Mouse (Mus musculus) liver, embryonic 11.5 days (tissue): ENCODE data around the gene Cuedc2. TPM values are rescaled to one million over a fixed set of nuclear protein-coding genes. Genes with fewer than 3 reads are reported as not detected.

Experiments
- ATAC-seq: fragments of 200-750 bp; cut with Nextera tagmentation; replicated peaks from 2 replicates; pipeline ENCODE4 v1.8.0; 2017; ENCODE audit warnings: moderate number of reproducible peaks, mild to moderate bottlenecking, moderate TSS enrichment, moderate library complexity; ENCODE audit not compliant: low FRiP score
- DNase-seq: peaks from one replicate; pipeline ENCODE4 v3.0.0-alpha.2; 2017; ENCODE audit warnings: low spot score
- H3K27ac ChIP-seq: fragments of 300-500 bp; sonication (generic); 2 replicates; pipeline ENCODE4 v1.5.1; 2014; ENCODE audit warnings: mild to moderate bottlenecking, low read depth, low read length, control low read depth
- H3K27me3 ChIP-seq: fragments of 300-500 bp; sonication (generic); replicated peaks from 2 replicates; pipeline ENCODE4 v1.6.1; 2014; ENCODE audit warnings: low read length, mixed read lengths; ENCODE audit not compliant: control insufficient read depth, insufficient read depth
- H3K36me3 ChIP-seq: fragments of 300-500 bp; sonication (generic); 2 replicates; pipeline ENCODE4 v1.6.1; 2014; ENCODE audit warnings: mild to moderate bottlenecking, low read length, moderate library complexity, mixed read lengths; ENCODE audit not compliant: control insufficient read depth, insufficient read depth
- H3K4me1 ChIP-seq: fragments of 300-500 bp; sonication (generic); replicated peaks from 2 replicates; pipeline ENCODE4 v1.6.1; 2014; ENCODE audit warnings: low read length, mixed read lengths; ENCODE audit not compliant: control insufficient read depth, insufficient read depth
- H3K4me2 ChIP-seq: fragments of 300-500 bp; sonication (generic); 2 replicates; pipeline ENCODE4 v1.6.1; 2014; ENCODE audit warnings: mild to moderate bottlenecking, control low read depth, moderate library complexity
- H3K4me3 ChIP-seq: fragments of 300-500 bp; sonication (generic); 2 replicates; pipeline ENCODE4 v1.5.1; 2014; ENCODE audit warnings: low read depth, low read length, control low read depth
- H3K9ac ChIP-seq: fragments of 300-500 bp; sonication (generic); 2 replicates; pipeline ENCODE4 v1.6.1; 2014; ENCODE audit warnings: low read depth, low read length, control low read depth
- H3K9me3 ChIP-seq: fragments of 300-500 bp; sonication (generic); 2 replicates; pipeline ENCODE4 v1.6.1; 2016; ENCODE audit warnings: low read length, inconsistent platforms, mixed read lengths; ENCODE audit not compliant: control insufficient read depth
- WGBS: fragments of 180-500 bp; shearing (Covaris S2); extraction: QIAGEN DNeasy Blood & Tissue Kit; methylation state at CpG from one replicate; pipeline ENCODE4 v1.1.7; 2014; 5-methylcytosine and 5-hydroxymethylcytosine counted together
- polyA plus RNA-seq: library from polyadenylated mRNA; unstranded; fragments of >200 nt; fragmentation: Nextera tagmentation; extraction: Ambion mirVana; gene quantifications from 2 replicates; pipeline ENCODE4 v1.2.1, GENCODE M21; 2014

Cuedc2 gene
- polyA plus RNA-seq, 1 experiment from 2014 or later = 151 TPM

DNA sequence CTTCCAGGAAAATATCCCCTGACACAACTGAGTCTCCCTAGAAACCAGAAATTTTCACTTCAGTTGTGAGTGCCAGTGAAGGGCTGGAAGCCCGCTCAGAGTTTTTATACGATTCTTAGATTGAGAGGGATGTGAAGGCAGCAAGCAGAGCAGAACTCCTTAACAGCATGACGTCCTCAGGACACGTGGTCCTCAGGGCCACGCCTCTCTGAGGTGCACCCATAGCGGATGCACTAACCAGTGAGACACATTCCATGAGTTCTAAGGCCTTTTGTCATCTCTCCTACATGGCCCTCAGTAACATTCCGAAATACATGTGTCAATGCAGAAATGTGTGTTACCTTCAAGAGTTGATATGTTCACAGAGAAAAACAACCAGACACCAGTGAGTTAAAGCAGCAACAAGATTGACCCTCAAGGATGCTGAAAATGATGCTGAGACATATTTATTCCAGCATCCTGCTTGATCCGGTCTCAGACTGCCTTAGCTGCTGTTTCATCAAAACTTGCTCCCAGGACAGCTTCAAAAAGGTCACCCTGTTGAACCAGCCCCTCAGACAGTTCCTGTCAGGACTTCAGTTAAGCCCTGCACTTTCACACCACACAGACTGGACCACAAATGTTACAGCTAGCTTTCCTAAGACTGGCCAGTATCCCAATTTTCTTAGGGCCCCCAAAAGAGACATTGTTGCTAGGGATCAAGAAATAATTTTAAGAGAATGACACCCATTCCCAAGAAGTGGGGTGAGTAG, 38.0 kb downstream of the Cuedc2 start:
- Histone ChIP-seq H3K4me2 (no peak overlapping the region), H3K9me3 (no peaks in the 10 kb centered on the region), H3K9ac (no peak overlapping the region), H3K27me3 (no peaks in the 10 kb centered on the region), H3K27ac (no peak overlapping the region), H3K4me1 (no peaks in the 10 kb centered on the region; the same call in 1 of the 2 replicates), H3K36me3 (no peaks in the 10 kb centered on the region), H3K4me3 (no peak overlapping the region)
- DNase-seq = no peak
- WGBS = 36% methylated on average over 8 of the region's 8 CpGs
- ATAC-seq = no peak

GRCm38 (mm10) chr19:46296938-46297337, 41.6 kb downstream of the Cuedc2 start:
- Histone ChIP-seq H3K9ac (no peak overlapping the region), H3K4me1 (no peaks in the 10 kb centered on the region), H3K27ac (no peak overlapping the region), H3K4me2 (no peak overlapping the region), H3K9me3 (no peaks in the 10 kb centered on the region), H3K4me3 (no peak overlapping the region), H3K36me3 (no peaks in the 10 kb centered on the region), H3K27me3 (no peaks in the 10 kb centered on the region; the same call in 1 of the 2 replicates)
- 64% methylated on average over 4 of the region's 4 CpGs for WGBS
- DNase-seq (no peak), ATAC-seq (no peak)

DNA sequence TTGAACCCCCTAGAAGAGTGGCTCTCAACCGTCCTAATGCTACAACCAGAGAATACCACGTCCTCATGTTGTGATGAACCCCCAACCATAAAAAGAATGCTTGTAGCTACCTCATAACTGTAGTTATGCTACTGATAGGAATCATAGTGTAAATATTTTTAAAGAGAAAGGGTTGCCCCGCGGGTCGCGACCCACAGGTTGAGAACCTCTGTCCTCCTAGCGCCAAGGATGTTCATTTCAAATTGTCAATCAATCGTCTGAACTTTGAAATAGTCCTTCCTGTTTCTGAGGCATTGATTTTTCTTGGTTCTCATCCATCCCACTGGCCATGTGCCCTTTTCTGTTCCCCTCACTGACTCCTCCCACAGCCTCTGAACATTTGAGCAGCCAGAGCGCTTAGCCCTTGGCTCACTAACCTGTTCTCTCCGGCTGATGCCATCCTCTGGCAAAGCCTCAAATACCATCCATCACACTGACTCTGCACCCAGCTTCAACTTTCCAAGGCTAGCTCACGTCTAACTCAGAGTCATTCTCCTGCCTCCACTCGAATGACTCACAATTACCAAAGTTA, 47.9 kb downstream of the Cuedc2 start:
- Histone ChIP-seq H3K27ac (no peak overlapping the region), H3K27me3 (no peaks in the 10 kb centered on the region; the same call in 1 of the 2 replicates), H3K9me3 (no peaks in the 10 kb centered on the region), H3K4me2 (no peak overlapping the region), H3K4me1 (no peaks in the 10 kb centered on the region), H3K9ac (no peak overlapping the region), H3K4me3 (no peak overlapping the region), H3K36me3 (peaks cover 3% of the 10 kb centered on the region; the same call in 1 of the 2 replicates)
- no peak for DNase-seq
- no peak for ATAC-seq
- WGBS = 66% methylated on average over 12 of the region's 12 CpGs

- 86% methylated on average over 3 of the region's 3 CpGs for whole genome bisulfite sequencing
Observed at GRCm38 (mm10) chr19:46287566-46287965, 50.9 kb downstream of the Cuedc2 start.

DNA sequence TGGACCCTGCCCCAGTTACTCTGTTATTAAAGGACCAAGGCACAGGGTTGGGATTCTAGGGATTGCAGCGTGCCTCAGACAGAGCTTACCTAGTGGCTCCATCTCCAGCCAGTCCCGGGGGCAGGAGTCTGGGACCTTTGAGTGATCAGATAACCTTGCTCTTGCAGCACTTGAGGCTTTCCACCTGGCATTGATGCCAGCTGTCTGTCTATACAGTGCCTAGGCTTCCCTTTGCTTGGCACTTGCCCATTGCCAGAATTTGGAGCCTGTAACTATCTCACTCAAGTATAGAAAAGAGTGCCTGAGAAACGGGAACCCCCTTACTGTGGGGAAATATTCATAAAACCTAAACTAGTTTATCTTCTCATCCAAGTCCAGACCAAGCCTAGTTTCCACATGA, 51.6 kb downstream of the Cuedc2 start:
- H3K36me3 ChIP-seq = peaks cover 21% of the 10 kb centered on the region
- H3K9me3 ChIP-seq = no peaks in the 10 kb centered on the region
- 82% methylated on average over 3 of the region's 3 CpGs for WGBS
- no peak overlapping the region for H3K4me3 ChIP-seq
- DNase-seq (no peak), ATAC-seq (no peak)
- no peak overlapping the region for H3K27ac ChIP-seq
- no peak overlapping the region for H3K4me2 ChIP-seq
- no peaks in the 10 kb centered on the region for H3K27me3 ChIP-seq
- no peak overlapping the region for H3K9ac ChIP-seq
- no peaks in the 10 kb centered on the region for H3K4me1 ChIP-seq

More at GRCm38 (mm10) chr19:46287566-46287965, 50.9 kb downstream of the Cuedc2 start:
- Histone ChIP-seq H3K27me3 (no peaks in the 10 kb centered on the region), H3K4me2 (no peak overlapping the region), H3K4me3 (no peak overlapping the region), H3K9me3 (no peaks in the 10 kb centered on the region), H3K27ac (no peak overlapping the region), H3K4me1 (no peaks in the 10 kb centered on the region), H3K9ac (no peak overlapping the region), H3K36me3 (peaks cover 14% of the 10 kb centered on the region)
- DNase-seq (no peak), ATAC-seq (no peak)

DNA sequence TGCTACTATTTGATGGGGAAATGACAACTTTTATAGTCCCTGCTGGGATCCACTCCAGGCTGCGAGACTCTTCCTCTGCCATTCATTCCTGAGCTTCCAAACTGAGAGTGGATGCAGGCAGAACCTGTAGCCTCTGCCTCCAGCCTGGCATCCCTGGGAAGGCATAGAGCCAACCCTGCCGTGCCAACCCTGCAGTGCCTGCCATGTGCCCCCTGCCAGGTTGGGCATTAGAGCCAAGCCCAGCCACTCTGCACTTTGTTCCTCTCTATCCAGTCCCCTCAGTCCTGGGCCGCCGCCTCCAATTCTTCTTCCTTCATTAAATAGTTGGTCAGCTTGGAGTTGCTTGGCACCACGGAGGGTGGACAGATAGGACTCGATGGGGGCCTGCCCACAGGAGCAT, 52.5 kb downstream of the Cuedc2 start:
- no peak for DNase-seq
- peaks cover 22% of the 10 kb centered on the region for H3K36me3 ChIP-seq

DNA sequence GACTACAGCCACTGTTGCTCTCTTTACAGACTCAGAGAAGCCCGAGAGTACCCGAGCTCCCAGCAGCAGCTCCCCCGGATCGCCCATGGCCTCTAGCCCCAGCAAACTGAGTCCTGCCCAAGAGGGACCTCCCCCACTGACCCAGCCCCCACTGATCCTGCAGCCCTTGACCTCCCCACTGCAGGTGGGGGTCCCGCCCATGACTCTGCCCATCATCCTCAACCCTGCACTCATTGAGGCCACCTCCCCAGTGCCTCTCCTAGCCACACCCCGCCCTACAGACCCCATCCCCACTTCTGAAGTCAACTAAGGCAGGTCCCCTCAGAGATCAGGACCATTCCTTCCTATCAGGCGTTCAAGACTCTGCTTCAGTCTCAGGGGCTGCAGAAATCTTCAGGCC, 52.9 kb downstream of the Cuedc2 start:
- no peaks in the 10 kb centered on the region for H3K4me1 ChIP-seq
- WGBS = 88% methylated on average over 7 of the region's 7 CpGs
- H3K27ac ChIP-seq = no peak overlapping the region
- H3K27me3 ChIP-seq = no peaks in the 10 kb centered on the region
- peaks cover 22% of the 10 kb centered on the region for H3K36me3 ChIP-seq
- H3K9ac ChIP-seq = no peak overlapping the region
- no peak overlapping the region for H3K4me2 ChIP-seq
- no peaks in the 10 kb centered on the region for H3K9me3 ChIP-seq
- DNase-seq = no peak
- H3K4me3 ChIP-seq = no peak overlapping the region
- ATAC-seq = no peak

More for the DNA sequence above, 52.5 kb downstream of the Cuedc2 start:
- no peaks in the 10 kb centered on the region for H3K27me3 ChIP-seq
- H3K9ac ChIP-seq = no peak overlapping the region
- no peaks in the 10 kb centered on the region for H3K4me1 ChIP-seq
- ATAC-seq = no peak
- H3K27ac ChIP-seq = no peak overlapping the region
- no peak overlapping the region for H3K4me3 ChIP-seq
- WGBS = 91% methylated on average over 6 of the region's 6 CpGs
- no peak overlapping the region for H3K4me2 ChIP-seq
- H3K9me3 ChIP-seq = no peaks in the 10 kb centered on the region

DNA sequence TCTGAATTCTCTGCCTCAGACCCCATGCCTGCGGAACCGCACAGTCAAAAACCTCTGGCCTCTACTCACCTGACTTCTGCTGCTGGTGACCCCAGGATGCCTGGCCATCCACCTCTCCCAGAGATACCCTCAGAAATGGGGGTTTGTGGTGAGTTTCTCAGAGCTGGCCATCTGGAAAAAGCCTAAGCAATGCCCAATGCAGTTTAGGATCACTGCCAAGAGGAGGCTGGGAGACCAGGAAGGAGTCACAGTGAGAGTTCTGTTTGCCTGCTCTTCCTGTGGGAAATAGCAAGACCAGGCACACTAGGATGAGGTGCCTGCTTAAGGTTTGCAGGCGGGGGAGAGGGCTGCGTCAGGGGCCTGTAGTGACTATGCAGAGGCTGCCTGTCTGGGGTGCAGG, 53.8 kb downstream of the Cuedc2 start:
- Histone ChIP-seq H3K4me2 (no peak overlapping the region), H3K9me3 (no peaks in the 10 kb centered on the region), H3K36me3 (peaks cover 29% of the 10 kb centered on the region), H3K27ac (no peak overlapping the region), H3K27me3 (no peaks in the 10 kb centered on the region), H3K4me1 (no peaks in the 10 kb centered on the region), H3K9ac (no peak overlapping the region), H3K4me3 (no peak overlapping the region)
- WGBS = 94% methylated on average over 4 of the region's 4 CpGs
- ATAC-seq = no peak
- DNase-seq = no peak
